Mouse (Mus musculus) liver, postnatal 0 days (tissue): ENCODE data around the gene Ccdc81.

Experiments
- CTCF ChIP-seq: sonication (generic); IDR thresholded peaks from 2 replicates; pipeline ENCODE4 v1.5.1; 2016; ENCODE audit warnings: antibody characterized with exemption, low read depth
- EP300 ChIP-seq: IDR thresholded peaks from 2 replicates; pipeline ENCODE4 v1.6.1; 2016; ENCODE audit warnings: antibody characterized with exemption, low read depth, mild to moderate bottlenecking

DNA sequence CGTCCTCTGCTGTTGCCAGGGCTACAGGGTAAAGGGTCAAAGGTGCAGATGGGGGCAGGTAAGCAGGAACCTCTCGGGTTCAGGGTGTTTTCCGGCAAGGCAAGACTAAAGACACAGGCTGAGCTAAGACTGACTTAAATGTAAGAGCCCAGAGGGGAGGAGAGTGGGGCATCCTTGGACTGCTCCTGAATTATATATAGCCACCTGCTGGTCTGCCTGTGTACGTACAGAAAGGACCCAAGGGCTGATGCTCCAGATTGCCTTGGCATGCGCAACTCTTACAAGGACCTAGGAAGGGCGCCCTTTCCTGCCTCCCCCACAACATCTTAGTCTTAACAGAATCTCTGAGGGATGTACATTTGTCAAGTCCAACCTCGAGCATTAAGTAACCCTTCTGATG is 74.2 kb downstream of the Ccdc81 start:
- peak; percentile 42 for TF ChIP-seq CTCF
- no peak for TF ChIP-seq EP300
